Mouse (Mus musculus) erythroblast, embryonic 14.5 days (primary cell): ENCODE results near the gene Tipin.

ENCODE experiments used
- GATA1 ChIP-seq: IDR thresholded peaks from 2 replicates; pipeline ENCODE4 v1.6.1; 2012; ENCODE audit warnings: low read length, inconsistent platforms, mixed read lengths
- TAL1 ChIP-seq: IDR thresholded peaks from 3 replicates; pipeline ENCODE4 v1.6.1; 2012; ENCODE audit warnings: low read length, inconsistent platforms, mixed read lengths

DNA sequence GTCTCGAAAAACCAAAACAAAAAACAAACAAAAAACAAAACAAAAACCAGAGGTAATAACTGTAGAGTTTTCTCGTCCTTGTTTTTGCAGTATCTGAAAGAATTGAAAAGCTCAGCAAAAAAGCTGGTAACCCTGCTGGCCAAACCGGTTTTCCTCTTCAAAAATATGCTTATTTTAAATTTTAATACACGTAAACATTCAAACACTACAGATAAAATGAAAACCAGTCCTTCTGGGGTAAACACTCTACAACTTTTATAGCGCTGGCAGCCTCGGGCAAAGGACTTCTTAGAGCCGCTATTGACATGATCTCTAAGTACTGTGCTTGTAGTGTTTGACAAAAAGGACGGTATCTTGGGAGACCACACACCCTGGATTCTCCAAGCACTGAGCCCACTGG, 60.3 kb downstream of the Tipin start:
- no peak for TF ChIP-seq GATA1
- TF ChIP-seq TAL1 = no peak
